Mouse (Mus musculus) cerebellum, adult 18-20 months (tissue): ENCODE measurements at regions not wholly inside any gene's neighbourhood (a gene's known extent, or its start where the extent isn't known, plus 50 kb on each side); places are given as distances from the start of the nearest gene placed in this dataset.
"Not testable (repeated sequence)": the region's sequence is repeated elsewhere in the genome, so short reads cannot be mapped to it uniquely, and the experiment has no call there.

ENCODE experiments used
- DNase-seq, 2 experiments: peaks; one replicate each; pipeline ENCODE4 v3.0.0; 2021

DNA sequence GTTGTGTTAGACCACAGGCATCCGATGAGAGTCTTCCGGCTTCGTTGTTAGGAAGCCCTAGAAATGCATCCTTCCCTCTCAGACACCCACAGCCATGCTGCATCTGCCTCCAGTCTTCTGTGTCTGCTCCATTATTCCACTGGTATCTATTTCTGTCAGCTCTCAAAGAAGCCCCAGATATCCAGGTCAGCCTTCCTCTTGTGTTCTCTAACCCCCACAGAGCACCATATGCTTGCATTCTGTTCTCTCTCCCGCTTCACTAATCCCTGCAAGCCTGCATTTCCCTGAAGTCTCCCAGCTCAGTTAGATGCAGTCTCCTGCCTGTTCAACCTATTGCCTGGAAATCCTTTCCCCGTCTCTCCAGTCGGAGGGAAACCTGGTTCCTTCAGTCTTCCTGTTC, 53.6 kb upstream of the Wdfy3 start:
- DNase-seq, result peak; percentile 92 to 97

DNA sequence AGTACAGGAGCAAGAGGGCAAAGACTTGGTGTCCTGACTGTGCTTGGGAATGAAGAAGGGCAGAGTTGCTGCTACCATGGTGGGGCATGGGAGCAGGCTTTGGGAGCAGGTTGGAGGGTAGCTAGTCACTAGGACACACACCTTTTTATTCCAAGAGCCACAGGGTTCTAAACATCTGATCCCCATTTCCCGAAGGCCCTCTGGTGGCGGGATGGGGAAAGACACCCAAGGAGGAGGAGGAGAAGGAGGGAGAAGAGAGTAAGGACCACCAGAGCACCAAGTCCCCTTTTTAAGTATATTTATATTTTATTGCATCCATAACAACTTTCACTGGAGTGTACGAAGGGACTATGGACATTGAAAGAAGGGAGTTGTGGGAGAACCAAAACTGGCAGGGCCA, 57.0 kb upstream of the Wdfy3 start:
- peak; percentile 80 to 81 for DNase-seq

DNA sequence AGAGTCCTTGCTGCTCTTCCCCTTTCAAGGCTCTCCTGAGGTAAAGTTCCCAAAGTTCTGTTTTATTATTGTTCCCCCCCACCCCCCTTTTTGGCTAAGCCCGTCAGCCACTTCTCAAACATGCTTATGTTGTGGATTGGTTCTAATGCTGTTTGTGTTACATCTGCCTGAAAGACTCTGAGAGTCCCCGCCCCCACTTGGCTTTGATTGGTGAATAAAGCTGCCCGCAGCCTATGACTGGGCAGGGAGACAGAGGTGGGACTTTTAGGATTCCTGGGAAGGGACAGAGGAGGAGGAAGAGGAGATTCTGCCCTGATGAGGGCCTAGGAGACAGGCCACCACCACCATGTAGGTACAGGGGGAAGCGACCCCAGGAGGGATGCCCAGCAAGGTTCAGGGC, 78.3 kb upstream of the Wdfy3 start:
- no peak for DNase-seq

DNA sequence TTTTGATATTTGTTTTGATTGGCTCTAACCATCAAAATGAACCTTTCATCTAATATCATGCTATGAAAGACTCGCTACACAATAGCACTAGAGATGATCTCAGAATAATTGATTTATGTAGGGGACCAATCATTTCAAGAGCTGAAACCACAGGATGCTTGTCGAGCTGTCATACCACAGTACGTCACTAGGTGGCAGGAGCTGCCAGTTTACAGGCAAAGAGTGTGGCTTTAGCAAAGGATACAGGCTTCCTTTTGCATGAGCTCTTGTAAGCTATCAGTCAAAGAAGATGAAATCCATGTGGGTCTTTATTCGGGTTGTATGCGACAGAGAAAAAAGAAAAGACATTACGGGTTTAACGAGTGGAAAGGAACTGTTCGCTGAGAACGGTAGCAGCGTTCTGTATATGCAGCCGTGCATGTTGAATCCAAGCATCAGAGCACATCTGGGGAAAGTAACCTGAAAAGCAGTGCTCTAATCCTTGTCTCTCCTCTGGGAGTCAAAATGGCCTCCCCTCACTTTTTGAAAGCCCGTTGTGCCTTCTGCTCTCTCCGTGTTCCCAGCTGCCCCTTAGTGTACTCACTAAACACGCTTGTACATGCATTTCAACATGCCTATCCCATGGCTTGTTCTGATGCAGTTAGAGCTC, 79.9 kb upstream of the Wdfy3 start:
- DNase-seq, result peak; percentile 81 to 87

DNA sequence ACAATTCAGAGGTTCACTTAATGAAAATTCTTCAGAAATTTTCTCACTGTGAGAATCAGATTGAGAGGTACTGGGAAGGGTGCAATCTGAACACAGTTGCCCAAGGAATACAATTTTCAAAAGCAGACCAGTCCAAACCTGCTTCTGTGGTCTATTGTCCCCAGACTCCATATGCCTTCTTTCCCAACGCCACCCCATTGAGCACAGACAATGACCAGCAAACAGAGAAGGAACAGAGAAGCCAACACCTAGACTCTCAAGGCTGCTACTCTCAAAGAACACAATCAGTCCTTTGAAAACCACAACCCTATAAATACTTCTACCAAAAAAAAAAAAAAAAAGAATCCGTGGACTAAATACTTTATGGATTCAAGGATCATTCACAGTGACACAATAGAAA, 89.9 kb upstream of the Wdfy3 start:
- DNase-seq, result no peak

DNA sequence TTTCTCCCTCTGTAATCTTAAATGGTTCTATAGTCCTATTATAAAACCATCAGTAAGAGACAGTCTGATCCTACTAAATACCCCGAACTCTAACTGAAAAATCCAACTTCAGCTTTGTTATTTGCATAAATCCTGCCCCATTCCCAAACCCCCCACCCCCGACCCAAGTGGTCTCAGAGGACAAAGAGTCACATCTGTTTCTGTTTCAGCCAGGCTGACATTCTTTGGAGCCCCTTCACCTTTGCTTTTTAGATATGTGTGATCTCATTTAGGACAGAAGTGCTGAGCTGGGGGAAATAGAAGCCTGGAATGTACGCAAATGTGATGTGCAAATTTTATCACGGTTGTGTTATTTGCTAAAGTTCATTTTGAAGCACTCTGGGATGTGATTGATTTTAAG, 98.3 kb upstream of the Wdfy3 start:
- DNase-seq, result no peak

DNA sequence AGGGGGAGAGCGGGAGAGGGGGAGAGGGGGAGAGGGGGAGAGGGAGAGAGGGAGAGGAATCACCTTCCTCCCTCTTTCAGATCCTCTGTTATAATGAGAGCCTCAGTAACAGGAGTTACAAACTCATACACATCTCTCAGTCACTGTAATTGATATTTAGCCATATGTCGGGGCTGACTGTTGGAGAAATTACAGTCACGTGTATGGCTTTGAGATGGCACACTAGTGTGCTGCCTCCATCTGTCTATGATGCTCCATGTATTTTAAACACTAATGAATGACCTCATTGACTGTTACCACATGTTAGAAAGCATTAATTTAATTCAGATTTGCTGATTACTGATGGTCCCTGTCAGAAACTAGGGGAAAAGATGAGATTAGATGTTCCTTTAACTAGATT, 102.1 kb upstream of the Wdfy3 start:
- DNase-seq, result no peak

DNA sequence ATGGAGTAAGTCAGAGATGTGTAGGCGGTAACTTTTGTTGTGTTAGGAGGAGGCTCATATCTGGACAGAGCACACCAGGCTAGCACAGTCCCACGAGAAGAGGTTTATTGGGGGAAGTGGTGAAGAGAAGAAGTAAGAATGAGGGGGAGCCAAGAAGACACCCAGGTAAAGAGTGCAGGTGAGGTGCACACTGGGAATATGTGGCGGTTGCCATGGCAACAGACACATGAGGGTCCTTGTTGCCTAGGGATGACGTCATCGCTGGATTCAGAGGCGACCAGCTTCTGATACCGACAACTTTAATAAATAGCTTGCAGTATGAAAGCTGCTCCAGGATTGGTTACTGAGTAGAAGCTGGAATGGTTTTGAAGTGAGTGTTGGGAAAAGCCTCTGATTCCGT, 110.5 kb upstream of the Wdfy3 start:
- DNase-seq, result no peak

DNA sequence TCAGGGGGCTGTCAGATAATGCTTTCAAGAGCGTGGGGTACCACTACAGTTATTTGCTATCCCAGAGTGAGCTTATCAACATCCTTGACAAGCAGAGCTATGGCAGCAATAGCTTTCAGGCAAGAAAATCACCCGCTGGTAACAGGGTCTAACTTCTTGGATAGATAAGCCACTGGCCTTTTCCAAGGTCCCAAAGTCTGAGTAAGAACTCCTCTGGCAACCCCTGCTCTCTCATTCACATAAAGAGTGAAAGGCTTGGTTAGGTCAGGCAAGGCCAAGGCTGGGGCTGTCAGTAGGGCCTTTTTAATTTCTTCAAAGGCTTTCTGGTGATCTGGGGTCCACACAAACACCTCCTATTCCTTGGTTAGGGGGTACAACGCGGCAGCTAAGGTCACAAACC, 119.2 kb upstream of the Wdfy3 start:
- not testable (repeated sequence) for DNase-seq

DNA sequence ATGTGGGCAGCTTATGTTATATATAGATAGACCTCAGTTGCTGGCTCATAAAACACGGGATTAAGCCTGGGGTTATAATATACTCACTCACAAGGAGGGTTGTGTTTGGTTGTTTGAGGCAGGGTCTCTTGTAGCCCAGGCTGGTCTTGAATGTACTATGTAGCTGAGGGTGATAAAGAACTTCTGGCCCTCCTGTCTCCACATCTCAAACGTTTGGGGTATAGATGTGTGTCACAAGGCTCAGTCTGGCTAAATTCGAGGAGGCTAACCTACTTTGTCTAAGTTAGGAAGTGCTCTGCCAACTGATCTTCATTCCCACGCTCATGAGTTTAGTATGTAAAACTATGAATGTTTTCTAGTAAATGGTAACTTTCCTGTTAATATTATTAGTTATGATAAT, 136.7 kb upstream of the Wdfy3 start:
- DNase-seq, result no peak

DNA sequence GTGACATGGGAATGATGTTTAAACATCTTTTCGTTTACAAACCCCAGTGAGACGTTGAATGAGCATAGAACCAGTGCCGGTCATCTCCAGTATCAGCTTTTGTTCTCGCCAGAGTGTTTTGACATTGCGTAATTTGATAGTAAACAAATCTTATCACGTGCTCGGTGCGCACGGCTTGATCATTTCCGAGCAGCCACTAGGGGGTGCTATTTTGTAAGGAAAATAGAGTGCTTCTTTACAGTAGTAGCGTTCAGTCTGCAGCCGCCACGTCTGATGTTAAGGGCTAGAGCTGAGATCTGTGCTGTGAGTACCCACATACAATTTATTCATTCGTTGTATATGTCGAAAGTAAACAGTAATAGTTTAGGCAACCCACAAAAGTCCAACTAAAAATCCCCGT, 137.2 kb upstream of the Wdfy3 start:
- peak; percentile 60 to 75 for DNase-seq

DNA sequence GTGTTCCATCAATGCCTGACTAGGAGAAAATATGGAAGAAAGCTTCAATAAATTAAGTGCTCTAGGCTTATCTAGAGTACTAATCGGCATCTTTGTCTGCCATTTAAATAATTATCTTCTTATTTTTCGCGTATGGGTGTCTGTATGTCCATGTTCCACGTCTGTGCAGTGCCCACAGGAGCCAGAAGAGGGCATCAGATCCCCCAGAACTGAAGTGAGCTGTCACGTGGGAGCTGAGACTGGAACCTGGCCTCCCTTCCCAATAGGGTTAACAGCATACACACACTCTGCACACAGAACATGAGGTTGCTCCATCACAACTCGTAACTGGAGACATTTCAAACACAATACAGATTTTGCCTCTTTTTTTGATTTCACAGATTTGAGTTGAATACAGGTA, 143.4 kb upstream of the Wdfy3 start:
- peak; percentile 23 to 26 for DNase-seq

DNA sequence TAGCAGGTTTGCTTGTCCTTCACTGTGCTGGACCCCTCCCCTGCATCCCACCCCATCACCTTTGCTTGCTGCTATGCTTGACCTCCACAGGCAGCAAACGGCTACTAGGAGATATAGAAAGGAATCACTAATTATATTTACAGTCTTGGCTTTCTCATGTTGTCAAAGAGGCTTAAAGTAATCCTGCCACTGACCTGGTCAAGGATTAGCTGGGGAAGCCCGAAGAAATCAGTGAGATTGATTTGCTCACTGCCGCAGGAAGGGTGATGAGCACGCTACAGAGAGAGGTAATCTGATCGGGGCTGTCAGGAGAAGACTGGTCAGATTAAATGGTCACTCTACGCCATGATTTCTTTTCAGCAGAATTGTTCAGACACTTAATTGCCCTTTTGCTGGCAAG, 157.4 kb upstream of the Wdfy3 start:
- no peak for DNase-seq

DNA sequence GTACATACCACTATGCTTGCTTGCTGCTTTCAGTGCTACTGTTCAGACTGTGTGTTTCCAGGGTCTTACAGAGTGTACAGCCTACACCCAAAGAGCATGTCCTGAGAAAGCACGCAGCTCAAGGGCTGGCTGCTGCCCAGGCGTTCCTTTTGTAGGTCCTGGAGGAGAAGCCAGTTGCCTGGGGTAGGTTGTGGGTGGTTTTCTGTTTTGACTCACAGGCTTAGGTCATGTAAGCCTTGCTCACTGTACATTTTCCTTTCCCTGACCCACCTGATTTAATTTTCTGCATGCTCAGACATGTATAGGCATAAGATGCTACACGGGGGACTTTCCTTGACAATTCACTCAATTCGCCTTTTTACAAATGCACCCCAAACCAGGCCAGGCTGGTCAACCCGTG, 172.9 kb upstream of the Wdfy3 start:
- no peak for DNase-seq

DNA sequence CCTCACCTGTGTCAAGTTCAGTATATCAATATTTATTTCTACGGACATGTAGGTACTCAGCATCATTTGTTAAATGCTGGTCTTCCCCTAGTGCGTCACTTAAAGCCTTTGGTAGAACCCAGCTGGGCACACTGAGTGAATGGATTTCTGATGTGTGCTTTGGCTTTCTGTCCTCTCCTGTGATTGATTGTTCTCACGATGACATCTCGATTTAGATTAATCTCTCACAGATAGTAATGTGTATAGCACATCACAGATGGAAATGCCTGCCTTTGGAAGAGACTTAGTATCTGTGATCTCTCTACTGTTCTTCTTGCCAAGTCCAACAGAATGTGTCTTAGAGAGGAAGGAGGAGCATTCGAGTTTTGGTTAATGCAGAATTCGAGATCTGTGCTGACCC, 175.0 kb upstream of the Wdfy3 start:
- DNase-seq, result no peak

DNA sequence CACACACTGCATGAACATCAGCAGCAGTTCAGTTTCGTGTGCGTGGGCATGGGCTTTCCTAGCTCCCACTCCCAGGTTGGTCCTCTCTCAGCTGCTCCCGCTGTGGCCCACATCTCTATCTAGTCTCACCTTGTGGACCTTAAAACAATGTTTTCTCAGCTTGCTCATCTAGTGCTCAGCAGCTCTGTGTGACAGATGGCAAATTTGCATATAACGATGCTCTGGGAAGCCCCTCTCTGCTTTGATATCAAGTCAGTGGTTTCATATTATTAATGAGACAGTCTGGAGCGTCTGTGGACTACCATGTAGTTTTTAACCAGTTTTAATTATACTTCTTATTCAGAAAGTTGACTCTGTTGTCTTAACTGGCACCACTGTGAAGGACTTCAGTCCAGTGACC, 179.0 kb upstream of the Wdfy3 start:
- DNase-seq, result no peak

DNA sequence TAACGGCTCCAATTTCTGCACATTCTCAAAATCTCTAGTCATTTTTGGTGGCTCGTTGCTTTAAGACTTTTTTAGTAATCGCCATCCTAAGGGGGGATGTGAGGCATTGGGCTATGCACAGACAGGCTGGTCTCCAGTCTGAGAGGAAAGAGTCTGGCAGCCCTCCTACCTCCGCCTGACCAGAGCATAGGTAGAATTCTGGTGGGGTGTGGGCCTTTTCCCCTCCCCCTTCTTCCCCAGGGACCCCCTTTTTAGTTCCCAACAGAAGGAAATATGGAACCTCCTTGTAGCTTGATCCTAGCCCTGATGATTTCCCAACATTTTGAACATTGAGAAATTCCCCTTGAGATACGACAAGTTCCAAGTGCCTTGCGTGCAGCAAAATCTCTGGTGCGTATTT, 181.4 kb upstream of the Wdfy3 start:
- no peak for DNase-seq

DNA sequence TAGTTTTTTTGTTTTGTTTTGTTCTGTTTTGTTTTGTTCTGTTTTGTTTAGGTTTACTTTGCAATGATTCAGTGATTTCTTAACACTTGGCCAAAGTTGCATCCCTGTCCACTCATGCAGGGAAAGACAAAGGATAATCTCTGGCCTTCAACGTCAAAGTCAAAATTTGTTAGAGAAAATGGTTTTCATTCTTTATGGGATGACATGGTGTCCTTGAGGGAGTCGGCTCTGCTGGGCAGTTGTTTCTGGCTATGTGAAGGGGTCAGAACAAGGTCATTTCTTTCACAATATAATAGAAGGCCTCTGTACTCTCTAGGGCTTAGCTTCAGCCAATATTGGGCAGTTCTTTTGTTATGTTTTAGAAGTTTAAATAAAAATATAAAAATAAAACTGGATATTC, 184.1 kb upstream of the Wdfy3 start:
- DNase-seq, result no peak

DNA sequence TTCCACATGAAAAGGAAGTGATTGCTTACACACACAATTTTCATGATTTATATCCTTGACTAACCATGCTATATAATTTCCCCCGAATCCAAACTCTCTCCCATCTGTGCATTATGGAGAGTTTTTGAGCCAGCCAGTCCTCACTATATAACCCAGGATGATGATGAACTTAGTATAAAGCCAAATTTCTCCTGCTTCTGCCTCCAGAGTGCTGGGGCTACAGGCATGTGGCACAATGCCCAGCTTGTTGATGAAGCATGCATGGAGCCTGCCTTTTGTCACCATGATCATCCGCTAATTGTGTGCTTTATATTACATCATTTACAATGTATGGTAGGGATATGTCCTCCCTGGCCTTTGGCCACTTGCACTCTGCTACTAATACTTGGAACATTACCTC, 187.4 kb upstream of the Wdfy3 start:
- DNase-seq, result no peak

DNA sequence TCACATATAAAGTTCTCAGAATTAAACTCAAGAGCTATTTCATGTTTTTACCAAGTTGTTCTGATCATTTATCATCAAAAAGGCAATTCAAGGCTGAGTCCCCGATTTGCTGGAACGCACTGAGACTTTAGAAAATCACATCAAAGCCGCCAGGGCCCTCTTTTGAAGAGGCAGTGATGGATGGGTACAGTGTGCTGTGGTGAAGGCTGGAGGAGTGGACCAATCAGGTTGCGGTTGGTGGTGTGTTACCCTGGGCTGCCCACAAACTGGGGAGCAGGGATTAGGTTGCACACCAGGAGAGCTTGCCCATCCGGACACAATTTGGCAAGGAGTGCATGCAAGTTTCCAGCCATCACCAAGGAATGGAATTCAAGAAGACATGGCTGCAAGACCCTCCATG, 191.9 kb upstream of the Wdfy3 start:
- no peak for DNase-seq

DNA sequence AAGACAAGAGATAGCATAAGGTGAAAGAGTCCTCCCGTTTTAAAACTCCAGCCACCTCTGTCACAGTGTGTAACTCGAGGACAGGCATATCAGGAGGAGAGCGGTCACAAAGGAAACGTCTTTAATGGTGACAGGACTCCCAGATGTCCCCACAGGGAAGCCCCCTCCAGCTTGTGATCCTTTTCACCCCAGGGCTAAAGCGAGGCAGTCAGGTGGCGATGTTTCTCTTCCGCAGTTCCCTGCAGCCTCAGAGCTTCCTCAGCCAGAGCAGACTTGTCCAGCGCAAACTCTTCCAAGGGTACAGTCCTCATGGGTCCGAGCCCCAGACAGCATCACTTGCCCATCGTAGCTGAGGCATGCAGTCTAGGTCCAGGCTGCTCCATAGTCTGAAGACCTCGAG, 196.7 kb upstream of the Wdfy3 start:
- no peak for DNase-seq

DNA sequence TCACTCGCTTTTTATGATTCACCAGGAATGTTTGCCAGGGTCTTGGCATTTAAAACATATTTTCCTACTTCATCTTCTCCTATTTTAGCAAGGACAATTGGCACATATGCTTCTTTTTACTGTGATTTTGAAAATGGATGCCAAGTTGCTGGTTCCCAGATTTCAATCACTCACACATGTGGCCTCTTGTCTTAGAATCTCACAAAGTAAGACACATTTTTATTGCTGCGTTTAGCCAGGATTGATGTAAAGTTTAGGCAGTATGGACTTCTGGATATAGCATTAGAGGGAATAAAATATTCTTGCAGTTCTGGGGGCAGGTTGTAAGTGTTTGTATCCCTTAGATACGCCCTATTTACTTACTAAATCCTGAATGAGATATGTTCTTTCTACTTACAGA, 197.4 kb upstream of the Wdfy3 start:
- no peak for DNase-seq

DNA sequence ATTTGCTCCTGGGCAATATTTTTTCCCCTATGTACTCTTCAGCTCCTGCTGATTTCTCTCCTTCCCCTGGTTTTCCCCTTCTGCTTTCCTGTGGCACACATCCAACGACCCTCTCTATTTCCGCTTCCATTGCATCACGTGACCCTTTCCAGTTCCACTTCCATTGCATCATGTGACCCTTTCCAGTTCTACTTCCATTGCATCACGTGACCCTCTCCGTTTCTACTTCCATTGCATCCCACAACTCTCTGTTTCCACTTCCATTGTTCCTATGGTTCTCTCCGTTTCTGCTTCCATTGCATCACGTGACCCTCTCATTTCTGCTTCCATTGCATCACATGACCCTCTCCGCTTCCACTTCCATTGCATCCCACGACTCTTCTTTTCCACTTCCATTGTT, 199.5 kb upstream of the Wdfy3 start:
- no peak for DNase-seq

DNA sequence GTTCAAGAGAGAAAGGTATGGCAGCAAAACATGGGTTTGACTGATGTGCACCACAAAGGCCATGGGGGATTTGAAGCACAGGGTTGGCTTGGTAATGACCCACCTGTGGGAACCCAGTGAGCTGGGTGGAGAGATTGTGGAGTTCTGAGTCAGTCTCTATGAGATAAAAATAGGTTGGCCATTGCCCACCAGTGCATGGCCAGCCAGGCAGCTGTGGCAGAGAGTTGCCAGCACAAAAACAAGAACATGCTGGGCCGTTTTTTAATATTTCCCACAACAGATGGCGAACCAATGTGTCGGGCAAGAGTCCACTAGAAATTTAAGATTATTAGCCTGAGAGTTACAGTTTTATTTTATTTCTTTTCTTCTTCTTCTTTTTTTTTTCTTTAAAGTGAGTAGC, 205.6 kb upstream of the Arhgap24 start:
- DNase-seq, result no peak

DNA sequence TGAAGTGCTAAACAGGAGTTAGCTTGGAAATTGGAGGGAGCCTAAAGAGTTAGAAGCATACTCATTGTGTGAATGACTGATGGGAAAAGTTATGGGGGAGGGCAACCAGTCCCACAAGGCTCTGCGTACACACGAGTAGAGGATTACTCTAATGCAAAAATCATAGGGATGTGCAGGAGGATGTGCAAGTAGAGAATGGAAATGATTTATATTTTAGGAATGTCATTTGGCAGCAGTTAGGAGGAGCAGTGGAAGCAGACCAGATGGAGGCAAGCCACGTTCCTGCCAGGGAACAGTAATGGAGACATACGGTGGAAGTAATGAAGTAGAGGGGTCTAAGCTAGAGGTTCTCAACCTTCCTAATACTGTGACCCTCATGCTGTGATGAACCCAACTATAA, 194.1 kb upstream of the Arhgap24 start:
- DNase-seq, result no peak

DNA sequence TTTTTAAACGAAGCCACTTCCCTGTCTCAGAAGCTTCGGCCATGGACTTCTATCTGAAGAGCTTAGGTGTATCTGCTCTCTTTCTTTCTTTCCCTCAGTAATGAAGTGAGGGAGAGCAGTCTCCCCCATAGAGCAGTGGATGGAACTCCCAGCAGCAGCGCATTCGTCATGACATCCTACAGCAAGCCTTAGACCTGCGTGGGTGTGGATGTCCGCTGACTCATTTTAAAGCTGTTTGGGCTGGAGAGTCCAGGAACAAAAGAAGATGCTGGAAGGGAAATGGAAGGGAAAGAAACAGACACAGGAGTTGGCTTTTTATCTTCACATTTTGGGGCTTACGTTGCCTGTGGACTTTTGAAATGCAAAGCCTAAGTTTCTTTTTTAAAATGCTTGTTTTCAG, 190.3 kb upstream of the Arhgap24 start:
- no peak for DNase-seq
